Mouse (Mus musculus) left cerebral cortex, adult 2 months (tissue): ENCODE measurements around the gene Zfhx2. TPM values are rescaled to one million over a fixed set of nuclear protein-coding genes. Genes with fewer than 3 reads are reported as not detected.

Experiments used
- DNase-seq, 2 experiments: peaks; one replicate each; pipeline ENCODE4 v3.0.0; 2021 to 2022; ENCODE audit warnings: low spot score in 2 of 2, mixed read lengths in 1 of 2; ENCODE audit errors: extremely low spot score in 1 of 2
- H3K27ac ChIP-seq: fragments of 200-600 bp; 2 replicates; pipeline ENCODE4 v1.8.1; 2022
- H3K4me3 ChIP-seq: fragments of 200-600 bp; 2 replicates; pipeline ENCODE4 v1.8.1; 2022
- CTCF ChIP-seq: fragments of 200-600 bp; IDR thresholded peaks from 2 replicates; pipeline ENCODE4 v1.8.1; 2022; ENCODE audit warnings: antibody characterized with exemption, mild to moderate bottlenecking, moderate library complexity
- intact Hi-C: fragments of 180-260 bp; cut with DNase I; formaldehyde crosslinking; loops from one replicate; pipeline ENCODE4 v1.15.1; 2025
- total RNA-seq, 2 experiments: library from RNA; stranded (reverse); gene quantifications; 2 replicates each; pipeline ENCODE4 v1.2.3; 2021

Gene Zfhx2
- total RNA-seq, 2 experiments from 2014 or later = 47.0 to 61.6 TPM

DNA sequence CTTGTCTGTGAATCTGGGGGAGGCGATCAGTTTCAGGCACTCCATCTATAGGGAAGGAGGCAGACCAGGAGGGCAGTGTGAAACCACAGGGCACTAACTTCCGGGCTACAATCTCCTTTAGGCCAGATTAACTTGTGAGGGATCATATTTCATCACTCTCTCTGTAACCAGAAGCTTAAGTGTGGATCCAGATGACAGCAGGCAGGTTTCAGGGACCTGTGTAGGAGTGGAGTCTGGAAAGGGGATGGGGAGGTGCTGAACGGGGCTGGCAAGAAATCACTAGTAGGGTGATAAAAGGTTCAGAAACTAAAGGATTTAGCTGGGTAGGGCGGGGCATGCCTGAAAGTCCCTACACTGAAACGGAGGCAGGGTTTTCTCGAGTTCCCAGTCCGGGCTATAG lies 13.3 kb upstream of the Zfhx2 start:
- TF ChIP-seq CTCF = no peak
- DNase-seq = no peak
- Histone ChIP-seq H3K4me3 (peak overlapping the region; percentile 53), H3K27ac (peak overlapping the region; percentile 89)
- intact Hi-C loops = no loop called here

DNA sequence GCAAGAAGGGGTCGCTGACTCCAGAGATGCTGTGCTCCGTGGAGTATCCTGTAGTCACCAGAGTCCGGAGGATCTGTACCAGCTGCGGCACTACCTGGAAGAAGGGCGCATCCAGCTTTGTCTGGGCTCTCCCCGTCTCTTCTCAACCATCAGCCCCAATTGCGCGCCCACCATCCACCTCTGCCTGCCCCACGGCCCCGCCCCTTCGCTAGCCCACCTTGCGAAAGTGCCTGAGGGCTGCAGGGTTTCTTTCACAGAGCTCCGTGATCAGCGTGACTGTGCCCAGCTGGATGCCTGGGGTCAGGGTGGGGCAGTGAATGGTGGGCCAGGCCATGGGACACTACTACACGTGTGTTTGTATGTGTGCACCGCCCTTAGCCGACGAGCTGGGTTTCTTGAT lies 12.2 kb upstream of the Zfhx2 start:
- no peak overlapping the region for H3K27ac ChIP-seq
- no peak for DNase-seq
- TF ChIP-seq CTCF = no peak
- no peak overlapping the region for H3K4me3 ChIP-seq
- intact Hi-C loops = no loop called here

- no peak overlapping the region for H3K4me3 ChIP-seq
- intact Hi-C loops = no loop called here
- no peak for DNase-seq
- TF ChIP-seq CTCF = no peak
- H3K27ac ChIP-seq = no peak overlapping the region
Observed at GRCm38 (mm10) chr14:55102253-55102785, 10.2 kb upstream of the Zfhx2 start.

GRCm38 (mm10) chr14:55101592-55101991 lies 9.5 kb upstream of the Zfhx2 start:
- intact Hi-C loops = loop anchor here (1.0 kb wide), 1 partner anchor 74 kb away; no protein-coding TSS in a partner anchor
- Histone ChIP-seq H3K27ac (no peak overlapping the region), H3K4me3 (no peak overlapping the region)
- peak; percentile 92 for TF ChIP-seq CTCF
- DNase-seq = peak in 1 of 2 experiments; percentile 71

DNA sequence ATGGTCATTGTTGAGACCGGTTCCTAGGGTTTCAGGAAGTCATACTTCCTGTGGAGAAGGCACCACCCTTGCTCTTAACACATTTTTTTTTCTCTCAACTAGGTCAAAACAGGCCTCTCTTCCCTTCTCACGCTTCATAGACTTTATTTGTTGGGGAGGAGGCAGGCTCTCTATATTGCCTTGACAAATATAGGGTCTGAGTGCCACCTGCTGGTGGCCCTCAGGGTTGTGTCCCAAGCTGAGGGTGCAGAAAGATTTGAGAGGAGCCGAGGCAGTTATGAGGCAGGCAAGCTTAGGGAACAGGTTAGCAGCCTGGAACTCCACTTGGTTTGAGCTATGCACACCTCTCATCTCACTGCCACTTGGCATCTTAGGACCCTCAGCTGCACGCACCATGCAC lies 5.9 kb upstream of the Zfhx2 start:
- DNase-seq = no peak
- intact Hi-C loops = loop anchor here (1.0 to 5.0 kb wide), 2 partner anchors 74 to 186 kb away; partner anchors contain the start of gene Slc22a17
- Histone ChIP-seq H3K27ac (no peak overlapping the region), H3K4me3 (no peak overlapping the region)
- peak; percentile 67 for TF ChIP-seq CTCF

DNA sequence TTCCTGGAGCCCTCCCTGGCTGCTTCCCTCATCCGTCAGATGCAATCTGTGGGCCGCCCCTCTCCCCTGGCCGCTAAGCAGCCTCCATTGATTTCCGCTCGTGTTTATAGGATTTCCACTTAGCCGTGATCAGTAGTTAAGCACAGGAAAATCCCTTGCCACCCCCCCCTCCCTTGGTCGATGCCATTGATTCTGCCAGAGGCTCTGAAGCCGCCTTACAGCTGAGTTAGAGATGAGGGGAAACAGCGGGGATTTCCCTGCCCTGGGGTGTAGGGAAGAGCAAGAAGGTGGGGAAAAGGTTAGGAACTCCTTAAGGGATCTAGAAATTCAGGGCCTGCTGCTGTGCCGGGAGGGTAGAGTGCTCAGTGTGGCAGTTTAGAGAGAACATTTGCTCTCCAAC lies 5.5 kb upstream of the Zfhx2 start:
- intact Hi-C loops = loop anchor here (1.0 to 5.0 kb wide), 2 partner anchors 73 to 185 kb away; partner anchors contain the start of gene Slc22a17
- H3K4me3 ChIP-seq = no peak overlapping the region
- H3K27ac ChIP-seq = no peak overlapping the region
- TF ChIP-seq CTCF = no peak
- DNase-seq = no peak

GRCm38 (mm10) chr14:55096573-55097087 lies 4.5 kb upstream of the Zfhx2 start:
- TF ChIP-seq CTCF = no peak
- Histone ChIP-seq H3K4me3 (no peak overlapping the region), H3K27ac (0 out of 2 replicates have a peak overlapping the region, but pooled peaks have one; percentile 1)
- DNase-seq = no peak
- intact Hi-C loops = loop anchor here (5.0 kb wide), 1 partner anchor 184 kb away; the partner anchor contains the start of gene Slc22a17

- intact Hi-C loops = loop anchor here (5.0 kb wide), 1 partner anchor 183 kb away; the partner anchor contains the start of gene Slc22a17
- peak overlapping the region; percentile 69 for H3K4me3 ChIP-seq
- no peak for TF ChIP-seq CTCF
- peak overlapping the region; percentile 26; the same call in 1 of the 2 replicates for H3K27ac ChIP-seq
- no peak for DNase-seq
Observed at GRCm38 (mm10) chr14:55095671-55096070, 3.5 kb upstream of the Zfhx2 start.

GRCm38 (mm10) chr14:55095263-55095662 lies 3.1 kb upstream of the Zfhx2 start:
- intact Hi-C loops = loop anchor here (5.0 kb wide), 1 partner anchor 183 kb away; the partner anchor contains the start of gene Slc22a17
- Histone ChIP-seq H3K4me3 (peak overlapping the region; percentile 69), H3K27ac (peak overlapping the region; percentile 99)
- DNase-seq = no peak
- TF ChIP-seq CTCF = no peak

DNA sequence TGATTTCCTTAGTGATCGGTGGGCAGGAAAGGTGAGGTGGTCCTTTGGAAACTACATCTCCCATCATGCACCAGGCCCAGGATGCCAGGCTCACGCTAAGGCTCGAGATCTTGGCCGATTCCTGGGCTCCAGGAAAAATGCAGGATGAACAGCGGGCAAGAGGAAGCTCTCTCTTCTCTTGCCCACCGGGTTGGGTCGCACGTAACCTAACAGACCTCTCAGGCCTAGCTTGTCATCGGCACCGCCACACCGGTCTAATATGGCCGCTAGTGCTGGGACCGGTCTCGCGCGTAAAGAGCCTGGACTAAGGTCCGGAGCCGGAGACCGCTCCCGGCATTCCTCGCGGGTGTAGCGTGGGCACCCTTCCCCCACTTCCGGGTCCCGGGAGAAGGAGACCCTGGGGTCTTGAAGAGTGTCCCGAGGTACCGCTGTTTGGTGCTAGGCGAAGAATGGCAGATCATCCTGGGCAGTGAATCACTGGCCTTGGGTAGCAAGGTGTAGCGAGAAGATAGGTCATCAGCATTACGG lies 2.6 kb upstream of the Zfhx2 start, which contains the start of gene Thtpa:
TSS of gene Thtpa (plus strand) at position 81 of the 528 bp plus-strand sequence.
- peak; percentile 75 to 76 for DNase-seq
- TF ChIP-seq CTCF = no peak
- intact Hi-C loops = loop anchor here (5.0 kb wide), 2 partner anchors 182 to 197 kb away; partner anchors contain the start of gene Slc22a17
- Histone ChIP-seq H3K4me3 (peak within 1 kb of the TSS; percentile 69), H3K27ac (peak within 1 kb of the TSS; percentile 99)

DNA sequence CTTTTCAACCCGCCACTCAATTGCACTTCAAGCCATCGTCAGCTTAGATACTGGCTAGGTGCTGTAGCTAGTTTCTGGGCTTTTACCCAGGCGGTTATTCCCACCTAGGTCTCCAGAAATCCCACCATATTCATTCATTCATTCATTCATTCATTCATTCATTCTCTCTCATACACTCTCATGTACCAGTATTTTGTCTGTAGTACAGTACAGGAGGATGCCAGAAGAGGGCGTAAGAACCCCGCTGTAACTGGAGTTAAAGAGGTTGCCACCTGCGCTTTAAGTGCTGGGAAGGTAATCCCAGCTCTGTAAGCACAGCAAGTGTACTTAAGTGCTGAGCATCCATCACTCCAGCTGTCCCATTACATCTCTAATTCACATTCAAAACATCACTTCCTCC lies 1.8 kb upstream of the Zfhx2 start:
- no peak for DNase-seq
- TF ChIP-seq CTCF = peak; percentile 7
- H3K4me3 ChIP-seq = no peak overlapping the region
- intact Hi-C loops = loop anchor here (5.0 kb wide), 1 partner anchor 197 kb away; no protein-coding TSS in a partner anchor
- H3K27ac ChIP-seq = peak overlapping the region; percentile 99; the same call in 1 of the 2 replicates

DNA sequence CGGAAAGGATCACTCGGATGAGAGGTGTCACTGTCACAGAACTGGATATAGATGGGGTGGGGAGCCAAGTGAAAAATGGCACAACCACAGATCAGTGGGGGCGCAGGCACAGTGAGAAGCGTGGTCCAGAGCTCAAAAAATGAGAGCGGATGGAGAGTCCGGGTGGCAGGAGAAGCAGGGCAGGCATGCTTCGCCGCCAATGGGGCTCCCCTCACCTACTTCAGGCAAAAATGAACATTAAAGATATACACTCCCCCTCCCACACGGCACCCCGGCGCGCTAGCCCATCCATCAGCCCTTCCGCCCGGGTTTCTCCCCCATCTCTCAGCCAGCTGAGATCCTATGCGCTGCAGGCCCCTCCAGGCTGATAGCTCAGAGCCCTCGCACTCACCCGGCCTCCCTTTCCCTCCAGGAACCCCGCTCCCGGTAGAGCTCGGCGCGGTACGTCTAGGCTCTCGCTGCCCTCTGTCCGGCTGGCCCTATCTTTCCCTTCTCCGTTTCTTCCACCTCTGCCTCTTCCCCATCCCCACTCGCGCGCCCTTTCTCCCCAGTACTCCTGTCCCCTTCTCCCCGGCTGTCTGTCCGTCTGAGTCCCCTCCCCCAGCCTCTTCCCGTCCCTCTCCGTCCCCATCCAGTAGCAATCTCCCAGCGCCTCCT lies 787 bp downstream of the Zfhx2 start:
- Histone ChIP-seq H3K4me3 (peak overlapping the region; percentile 57), H3K27ac (peak overlapping the region; percentile 85)
- DNase-seq = peak; percentile 47 to 59
- TF ChIP-seq CTCF = no peak
- intact Hi-C loops = loop anchor here (5.0 kb wide), 1 partner anchor 194 kb away; no protein-coding TSS in a partner anchor
